Mouse (Mus musculus) spleen, adult 10 weeks (tissue): ENCODE results near the gene Olfr560. TPM values are rescaled to one million over a fixed set of nuclear protein-coding genes. Genes with fewer than 3 reads are reported as not detected.

Experiments used
- polyA plus RNA-seq: library from polyadenylated mRNA; stranded (reverse); fragments of 350-450 nt; fragmentation: Illumina TruSeq; extraction: RNeasy Lipid Tissue Mini Kit (QIAGEN cat#74804); gene quantifications from one replicate; pipeline ENCODE4 v1.2.3, GENCODE M21; 2015; ENCODE audit warnings: low replicate concordance; ENCODE audit not compliant: insufficient read depth

The Olfr560 gene
- polyA plus RNA-seq: not detected

GRCm38 (mm10) chr7:102759266-102759665 is at the start of gene Olfr560, which contains the start of gene Olfr78:
TSS of gene Olfr560 (minus strand) at chr7:102759366.
TSS of gene Olfr78 (minus strand) at chr7:102759471.

GRCm38 (mm10) chr7:102803180-102803579 is 44.0 kb upstream of the Olfr560 start, which contains the start of gene Olfr564:
TSS of gene Olfr564 (plus strand) at chr7:102803480.

GRCm38 (mm10) chr7:102770921-102771320 is 11.8 kb upstream of the Olfr560 start, which contains the start of gene Olfr561:
TSS of gene Olfr561 (plus strand) at chr7:102771221.

GRCm38 (mm10) chr7:102727391-102727790 is 31.8 kb downstream of the Olfr560 start, which contains the start of gene Olfr559:
TSS of gene Olfr559 (minus strand) at chr7:102727491.

DNA sequence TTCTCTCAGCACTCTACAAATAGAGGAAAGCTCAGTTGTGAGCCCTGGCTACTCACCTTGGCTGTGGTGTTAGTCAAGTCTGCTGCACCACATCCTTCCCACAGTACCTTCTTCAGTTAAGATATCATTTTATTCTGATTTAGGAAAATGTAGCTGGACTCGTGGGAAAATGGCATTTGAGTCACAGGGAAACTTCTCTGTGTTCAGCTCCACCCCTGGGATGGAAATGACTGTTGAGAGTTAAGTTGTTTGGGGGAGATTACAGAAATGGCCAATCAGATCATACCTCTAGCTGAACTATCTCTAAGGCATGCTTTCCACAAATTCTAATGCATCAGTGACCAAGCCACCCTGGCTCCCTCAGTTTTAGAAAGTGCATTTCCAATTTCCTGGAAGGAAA is 40.2 kb downstream of the Olfr560 start, which contains the start of gene Olfr33:
Gene Olfr33 (minus strand): TSS at position 101 of the 400 bp plus-strand sequence.

DNA sequence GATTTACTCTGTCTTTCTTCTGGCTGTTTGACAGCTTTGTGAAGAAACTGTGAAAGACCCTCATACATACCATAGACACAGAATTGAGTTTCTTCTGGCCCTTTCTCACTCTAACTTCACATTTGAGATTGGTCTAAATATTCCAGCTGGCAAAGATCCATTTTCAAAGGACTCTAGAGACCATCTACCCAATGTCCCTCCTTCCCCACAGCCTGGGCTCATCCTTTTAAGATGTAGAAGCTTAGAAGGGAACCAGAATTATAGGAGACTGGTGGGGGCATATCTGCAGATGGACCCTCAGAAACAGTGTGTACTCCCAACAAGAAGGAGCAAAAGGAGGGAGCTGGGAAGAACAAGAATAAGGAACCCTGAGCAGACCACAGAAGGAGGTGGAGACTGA is 57.3 kb downstream of the Olfr560 start, which contains the start of gene Olfr558:
Gene Olfr558 (plus strand): TSS at position 301 of the 400 bp plus-strand sequence.

Other genes starting within 250 kb of the Olfr560 start
- not detected for gene Olfr547, start 224.6 kb downstream of the Olfr560 start, polyA plus RNA-seq
- not detected for gene Olfr548-ps1, start 218.5 kb downstream of the Olfr560 start, polyA plus RNA-seq
- gene Olfr549, start 209.5 kb downstream of the Olfr560 start, polyA plus RNA-seq: not detected
- gene Trim21, start 193.9 kb downstream of the Olfr560 start, polyA plus RNA-seq: 58.5 TPM
- gene Olfr550, start 187.9 kb downstream of the Olfr560 start, polyA plus RNA-seq: not detected
- gene Olfr551, start 167.5 kb downstream of the Olfr560 start, polyA plus RNA-seq: not detected
- gene Olfr552, start 161.6 kb downstream of the Olfr560 start, polyA plus RNA-seq: not detected
- not detected for gene Olfr553, start 141.1 kb downstream of the Olfr560 start, polyA plus RNA-seq
- gene Olfr554, start 120.9 kb downstream of the Olfr560 start, polyA plus RNA-seq: not detected
- gene Olfr555, start 100.5 kb downstream of the Olfr560 start, polyA plus RNA-seq: not detected
- not detected for gene Olfr556, start 94.5 kb downstream of the Olfr560 start, polyA plus RNA-seq
- gene Trim68, start 72.0 kb downstream of the Olfr560 start, polyA plus RNA-seq: 25.7 TPM
- gene Olfr557, start 63.5 kb downstream of the Olfr560 start, polyA plus RNA-seq: not detected
- 0.52 TPM for gene Olfr558, start 57.2 kb downstream of the Olfr560 start, polyA plus RNA-seq
- gene Olfr33, start 40.3 kb downstream of the Olfr560 start, polyA plus RNA-seq: not detected
- gene Olfr559, start 31.9 kb downstream of the Olfr560 start, polyA plus RNA-seq: not detected
- 0.35 TPM for gene Olfr78, start 105 bp upstream of the Olfr560 start, polyA plus RNA-seq
- not detected for gene Olfr561, start 11.9 kb upstream of the Olfr560 start, polyA plus RNA-seq
- gene Olfr564, start 44.1 kb upstream of the Olfr560 start, polyA plus RNA-seq: not detected
- not detected for gene Olfr566, start 99.4 kb upstream of the Olfr560 start, polyA plus RNA-seq
- gene Olfr568, start 117.8 kb upstream of the Olfr560 start, polyA plus RNA-seq: not detected
- not detected for gene Olfr569, start 131.5 kb upstream of the Olfr560 start, polyA plus RNA-seq
- not detected for gene Olfr570, start 135.2 kb upstream of the Olfr560 start, polyA plus RNA-seq
- gene Olfr571, start 158.2 kb upstream of the Olfr560 start, polyA plus RNA-seq: not detected
- not detected for gene Olfr572, start 165.0 kb upstream of the Olfr560 start, polyA plus RNA-seq
- not detected for gene Olfr573-ps1, start 183.2 kb upstream of the Olfr560 start, polyA plus RNA-seq
- gene Olfr574, start 189.1 kb upstream of the Olfr560 start, polyA plus RNA-seq: not detected
- not detected for gene Olfr575, start 199.4 kb upstream of the Olfr560 start, polyA plus RNA-seq
- not detected for gene Olfr576, start 203.3 kb upstream of the Olfr560 start, polyA plus RNA-seq
- gene Olfr577, start 216.6 kb upstream of the Olfr560 start, polyA plus RNA-seq: not detected
- gene Olfr578, start 230.0 kb upstream of the Olfr560 start, polyA plus RNA-seq: not detected